Mouse (Mus musculus) heart, adult 2 months (tissue): Measurements from ENCODE around the gene Bend4.

Experiments used
- CTCF ChIP-seq: fragments of 200-600 bp; IDR thresholded peaks from 2 replicates; pipeline ENCODE4 v1.8.1; 2022; ENCODE audit warnings: antibody characterized with exemption, mild to moderate bottlenecking, moderate library complexity
- POLR2A ChIP-seq: fragments of 200-500 bp; IDR thresholded peaks from 2 replicates; pipeline ENCODE4 v1.6.1; 2011; ENCODE audit warnings: mild to moderate bottlenecking, low read depth, low read length, control low read depth; ENCODE audit not compliant: insufficient read depth

- TF ChIP-seq POLR2A: no peak
- no peak for TF ChIP-seq CTCF
Measured at GRCm38 (mm10) chr5:67377044-67377621, 51.0 kb downstream of the Bend4 start.
